Mouse (Mus musculus) splenic B cell, adult 2 months (primary cell): ENCODE data around the gene Cela3b.
A peak's percentile ranks its signal among the peaks of the same experiment; 100 is the strongest.
"Not testable (repeated sequence)": the region's sequence is repeated elsewhere in the genome, so short reads cannot be mapped to it uniquely, and the experiment has no call there.

Source experiments
- DNase-seq: peaks from one replicate; pipeline ENCODE4 v3.0.0-alpha.2; 2011; ENCODE audit warnings: low read depth, low spot score
- H3K27me3 ChIP-seq: 2 replicates; pipeline ENCODE4 v1.6.1; 2012; ENCODE audit warnings: mild to moderate bottlenecking, low read length, moderate library complexity, mixed read lengths; ENCODE audit not compliant: control insufficient read depth, poor library complexity, insufficient read depth, severe bottlenecking
- H3K36me3 ChIP-seq: 2 replicates; pipeline ENCODE4 v1.6.1; 2012; ENCODE audit warnings: mild to moderate bottlenecking, low read length, moderate library complexity, mixed read lengths; ENCODE audit not compliant: control insufficient read depth, poor library complexity, insufficient read depth, severe bottlenecking

The Cela3b gene

DNA sequence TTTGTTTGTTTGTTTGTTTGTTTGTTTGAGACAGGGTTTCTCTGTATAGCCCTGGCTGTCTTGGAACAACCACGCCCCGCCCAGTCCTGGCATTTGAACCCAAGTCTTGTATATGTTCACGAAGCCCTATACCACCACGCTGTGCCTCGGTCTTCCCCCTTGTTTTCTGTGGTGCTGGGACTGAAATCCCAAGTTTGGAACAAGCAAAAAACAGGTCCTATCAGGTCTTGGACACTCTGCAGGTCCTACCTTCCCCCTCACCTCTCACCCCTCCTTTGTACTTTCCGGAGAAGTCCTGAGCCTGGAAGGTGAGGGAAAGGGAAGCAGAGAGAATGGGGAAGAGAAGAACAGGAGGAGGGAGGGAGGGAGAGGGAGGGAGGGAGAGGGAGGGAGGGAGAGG, 21.9 kb upstream of the Cela3b start:
- Histone ChIP-seq H3K36me3 (no peaks in the 10 kb centered on the region), H3K27me3 (no peaks in the 10 kb centered on the region)
- no peak for DNase-seq

GRCm38 (mm10) chr4:137449715-137450114, 19.4 kb upstream of the Cela3b start:
- Histone ChIP-seq H3K27me3 (no peaks in the 10 kb centered on the region), H3K36me3 (no peaks in the 10 kb centered on the region)
- no peak for DNase-seq

DNA sequence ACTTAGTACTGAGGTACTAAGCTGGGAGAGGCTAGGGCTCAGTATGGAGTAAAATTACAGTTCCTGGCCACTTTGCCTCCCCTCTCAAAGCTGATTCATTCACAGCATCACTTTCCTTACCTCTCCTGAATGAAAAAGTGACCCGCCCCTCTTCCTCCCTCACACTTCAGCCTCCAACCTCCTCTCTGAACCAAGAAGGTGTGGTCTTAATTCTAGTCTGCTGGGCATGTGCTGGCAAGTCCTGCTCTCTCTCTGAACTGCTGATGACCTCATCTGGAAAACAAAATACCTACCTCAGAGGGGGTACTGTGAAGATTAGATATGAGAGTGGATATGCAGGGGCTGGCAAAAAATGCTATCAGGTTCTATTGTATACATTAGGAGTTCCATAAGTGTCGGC, 18.8 kb upstream of the Cela3b start:
- DNase-seq, result no peak
- Histone ChIP-seq H3K27me3 (no peaks in the 10 kb centered on the region), H3K36me3 (no peaks in the 10 kb centered on the region)

GRCm38 (mm10) chr4:137448641-137449040, 18.3 kb upstream of the Cela3b start:
- no peaks in the 10 kb centered on the region for H3K27me3 ChIP-seq
- no peak for DNase-seq
- H3K36me3 ChIP-seq, result no peaks in the 10 kb centered on the region

DNA sequence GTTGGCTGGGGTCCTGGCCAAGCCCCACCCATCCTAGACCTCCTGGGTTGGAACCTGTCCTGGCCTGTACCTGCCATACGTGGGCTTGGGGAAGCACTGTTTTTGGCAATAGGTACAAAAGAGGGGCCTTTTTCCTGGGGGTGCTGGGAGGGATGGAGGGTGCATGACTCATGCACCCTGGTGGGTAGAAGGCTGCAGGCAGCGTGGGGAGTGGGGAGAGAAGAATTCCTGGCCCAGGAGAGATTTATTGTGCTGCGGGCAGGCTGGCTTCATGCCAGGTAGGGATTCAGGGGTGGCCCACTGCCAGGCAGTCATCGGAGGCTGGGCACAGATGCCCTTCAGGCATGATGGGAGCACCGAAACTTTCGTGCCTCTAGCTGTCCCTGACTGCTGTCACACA, 17.9 kb upstream of the Cela3b start:
- no peak for DNase-seq
- H3K36me3 ChIP-seq, result no peaks in the 10 kb centered on the region

DNA sequence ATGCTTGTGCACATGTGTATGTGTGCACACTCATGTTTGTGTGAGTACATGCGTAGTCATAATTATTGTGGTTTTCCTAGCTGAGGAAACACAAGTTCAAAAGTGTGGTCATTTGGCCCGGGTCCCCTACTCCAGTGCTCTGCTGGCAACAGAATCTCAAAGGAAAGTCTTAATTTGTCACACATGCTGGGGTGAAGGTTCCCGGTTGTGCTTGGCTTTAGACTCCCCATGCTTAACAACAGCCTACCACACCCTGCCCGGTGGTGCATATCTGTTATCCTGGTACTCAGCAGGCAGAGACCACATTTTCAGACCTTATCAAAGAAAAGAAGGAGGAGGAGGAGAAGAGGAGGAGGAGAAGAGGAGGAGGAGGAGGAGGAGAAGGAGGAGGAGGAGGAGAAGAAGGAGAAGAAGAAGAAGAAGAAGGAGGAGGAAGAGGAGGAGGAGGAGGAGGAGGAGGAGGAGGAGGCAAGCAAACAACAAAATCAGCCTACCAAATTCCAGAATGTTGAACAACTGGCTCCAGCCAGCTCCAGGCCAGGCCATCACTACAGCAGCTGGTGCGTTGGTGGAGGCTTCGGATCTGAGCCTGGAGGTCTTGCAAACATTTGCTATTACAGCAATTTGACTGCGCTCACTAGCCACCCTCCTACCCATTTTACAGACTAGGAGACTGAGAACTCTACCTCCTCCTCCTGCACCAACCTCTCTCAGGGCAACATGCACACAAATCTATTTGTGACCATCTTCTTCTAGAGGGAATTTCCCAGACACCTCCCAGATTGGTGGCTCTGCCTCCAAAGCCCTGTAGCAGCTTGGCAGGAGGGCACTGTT, 17.2 kb upstream of the Cela3b start:
- DNase-seq, result no peak
- Histone ChIP-seq H3K27me3 (no peaks in the 10 kb centered on the region), H3K36me3 (no peaks in the 10 kb centered on the region)

More for the DNA sequence above, 17.9 kb upstream of the Cela3b start:
- H3K27me3 ChIP-seq, result no peaks in the 10 kb centered on the region

GRCm38 (mm10) chr4:137445881-137446280, 15.5 kb upstream of the Cela3b start:
- Histone ChIP-seq H3K36me3 (no peaks in the 10 kb centered on the region), H3K27me3 (no peaks in the 10 kb centered on the region)
- DNase-seq, result no peak

DNA sequence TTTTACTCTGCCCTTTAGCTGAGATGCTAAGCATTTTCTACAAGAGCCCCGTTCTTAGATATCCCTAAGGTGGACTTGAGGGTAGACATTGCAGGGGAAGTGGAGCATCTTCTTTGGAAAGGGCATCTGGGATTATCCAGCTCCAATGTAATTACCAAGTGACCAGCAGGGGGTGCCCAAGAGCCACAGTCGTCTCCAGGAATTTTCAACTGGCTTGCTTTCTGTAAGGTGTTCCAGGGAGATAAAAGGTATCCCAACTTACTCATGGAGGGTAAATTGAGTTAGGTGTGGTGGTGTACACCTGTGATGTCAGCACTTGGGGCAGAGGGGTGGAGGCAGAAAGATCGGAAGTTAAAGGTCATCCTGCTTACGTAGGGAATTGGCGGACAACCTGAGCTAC, 13.3 kb upstream of the Cela3b start:
- H3K36me3 ChIP-seq, result no peaks in the 10 kb centered on the region
- DNase-seq, result peak; percentile 67
- no peaks in the 10 kb centered on the region for H3K27me3 ChIP-seq

DNA sequence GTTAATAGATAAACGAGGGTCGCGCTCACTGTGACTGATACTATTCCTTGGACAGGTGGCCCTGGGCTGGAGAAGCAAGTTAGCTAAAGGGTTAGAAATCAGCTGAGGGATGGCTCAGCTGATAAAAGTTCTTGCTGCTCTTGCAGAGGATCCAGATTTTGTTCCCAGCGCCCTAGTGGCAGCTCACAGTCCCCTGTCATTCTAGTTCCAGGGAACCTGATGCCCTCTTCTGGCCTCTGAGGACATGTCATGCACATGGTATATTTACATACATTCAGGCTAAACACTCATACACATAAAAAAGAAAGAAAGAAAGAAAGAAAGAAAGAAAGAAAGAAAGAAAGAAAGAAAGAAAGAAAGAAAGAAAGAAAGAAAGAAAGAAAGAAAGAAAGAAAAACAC, 11.0 kb upstream of the Cela3b start:
- peak; percentile 20 for DNase-seq
- Histone ChIP-seq H3K36me3 (no peaks in the 10 kb centered on the region), H3K27me3 (no peaks in the 10 kb centered on the region)

- Histone ChIP-seq H3K36me3 (no peaks in the 10 kb centered on the region), H3K27me3 (no peaks in the 10 kb centered on the region)
- DNase-seq, result no peak
These were observed 8.5 kb upstream of the Cela3b start for GRCm38 (mm10) chr4:137438842-137439241.

DNA sequence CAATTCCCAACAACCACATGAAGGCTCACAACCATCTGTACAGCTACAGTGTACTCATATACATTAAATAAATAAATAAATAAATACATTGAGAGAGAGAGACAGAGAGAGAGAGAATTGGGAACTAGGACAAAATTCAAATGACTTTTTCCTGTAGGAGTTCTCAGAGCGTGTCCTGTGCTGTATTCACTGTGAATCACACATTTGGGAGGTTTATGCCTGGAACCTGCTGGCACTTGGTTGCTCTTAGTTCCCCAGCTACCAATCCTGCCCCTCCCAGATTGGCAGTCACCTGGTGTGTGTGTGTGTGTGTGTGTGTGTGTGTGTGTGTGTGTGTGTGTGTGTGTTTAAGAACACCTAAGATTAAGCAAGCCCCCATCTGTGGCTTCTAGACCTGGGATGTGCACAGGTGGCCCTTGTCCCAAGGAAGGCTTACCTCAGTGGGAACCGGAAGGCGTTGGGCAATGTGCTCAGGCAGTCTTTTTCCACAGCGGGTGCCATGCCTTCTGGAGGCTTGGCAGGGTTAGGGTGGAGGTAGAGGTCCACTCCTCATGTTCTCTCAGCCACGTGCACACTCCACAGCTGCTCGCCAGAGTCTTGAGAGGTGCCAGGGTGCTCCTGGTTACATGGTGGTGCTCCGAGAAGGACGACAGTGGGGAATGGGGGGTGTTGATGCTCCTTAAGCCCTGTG, 6.8 kb upstream of the Cela3b start:
- Histone ChIP-seq H3K36me3 (no peaks in the 10 kb centered on the region), H3K27me3 (no peaks in the 10 kb centered on the region)
- DNase-seq, result no peak

- not testable (repeated sequence) for DNase-seq, H3K27me3 ChIP-seq, H3K36me3 ChIP-seq
These were observed 2.6 kb upstream of the Cela3b start for GRCm38 (mm10) chr4:137432700-137433550.

DNA sequence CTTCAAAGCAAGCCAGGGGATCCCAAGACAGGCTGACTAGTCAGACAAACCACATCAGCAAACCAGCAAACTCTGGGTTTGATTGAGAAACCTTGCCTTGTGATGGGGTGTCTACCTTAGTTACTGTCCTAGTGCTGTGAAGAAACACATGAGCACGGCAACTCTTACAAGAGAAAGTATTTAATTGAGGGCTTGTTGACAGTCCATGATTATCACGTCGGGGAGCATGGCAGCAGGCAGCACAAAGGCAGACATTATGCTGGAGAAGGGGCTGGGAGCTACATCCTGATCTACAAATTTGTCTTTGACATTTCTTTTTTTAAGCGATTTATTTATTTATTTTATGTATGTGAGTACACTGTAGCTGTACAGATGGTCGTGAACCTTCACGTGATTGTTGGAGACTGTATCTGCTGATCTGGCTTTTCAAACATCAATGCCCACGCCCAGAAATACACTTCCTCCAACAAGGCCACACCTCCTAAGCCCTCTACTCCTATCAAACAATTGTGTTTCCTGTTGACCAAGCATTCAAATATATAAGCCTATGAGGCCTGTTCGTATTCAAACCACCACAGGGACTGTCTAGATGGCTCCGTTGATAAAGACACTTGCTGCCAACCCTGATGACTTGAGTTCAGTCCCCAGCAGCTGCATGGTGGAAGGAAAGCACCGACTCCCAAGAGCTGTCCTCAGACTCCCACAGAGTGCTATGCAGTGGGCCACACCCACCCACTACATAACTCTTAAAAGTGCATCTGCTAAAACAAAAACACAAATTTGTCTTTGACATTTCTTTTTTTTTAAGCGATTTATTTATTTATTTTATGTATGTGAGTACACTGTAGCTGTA, 12.4 kb downstream of the Cela3b start:
- no peaks in the 10 kb centered on the region for H3K36me3 ChIP-seq
- no peaks in the 10 kb centered on the region for H3K27me3 ChIP-seq
- DNase-seq, result no peak

DNA sequence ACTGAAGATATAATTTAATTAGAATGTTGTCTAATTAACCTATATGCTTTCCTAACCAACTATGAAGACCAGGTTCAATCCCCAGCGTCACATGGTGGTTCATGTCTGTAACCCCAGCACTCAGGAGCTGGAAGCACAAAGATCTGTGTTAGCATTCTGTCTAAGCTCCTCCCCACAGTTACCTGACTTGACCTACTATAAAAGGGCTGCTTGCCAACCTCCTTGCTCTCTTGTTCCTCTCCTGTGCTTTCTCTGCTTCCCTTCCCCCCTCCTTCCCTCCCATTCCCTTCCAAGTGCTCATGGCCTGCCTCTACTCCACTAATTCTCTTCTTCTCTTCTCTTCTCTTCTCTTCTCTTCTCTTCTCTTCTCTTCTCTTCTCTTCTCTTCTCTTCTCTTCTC, 15.4 kb downstream of the Cela3b start:
- Histone ChIP-seq H3K36me3 (no peaks in the 10 kb centered on the region), H3K27me3 (no peaks in the 10 kb centered on the region)
- DNase-seq, result no peak
